Mouse (Mus musculus): ENCODE measurements around the gene Ky.

DNA sequence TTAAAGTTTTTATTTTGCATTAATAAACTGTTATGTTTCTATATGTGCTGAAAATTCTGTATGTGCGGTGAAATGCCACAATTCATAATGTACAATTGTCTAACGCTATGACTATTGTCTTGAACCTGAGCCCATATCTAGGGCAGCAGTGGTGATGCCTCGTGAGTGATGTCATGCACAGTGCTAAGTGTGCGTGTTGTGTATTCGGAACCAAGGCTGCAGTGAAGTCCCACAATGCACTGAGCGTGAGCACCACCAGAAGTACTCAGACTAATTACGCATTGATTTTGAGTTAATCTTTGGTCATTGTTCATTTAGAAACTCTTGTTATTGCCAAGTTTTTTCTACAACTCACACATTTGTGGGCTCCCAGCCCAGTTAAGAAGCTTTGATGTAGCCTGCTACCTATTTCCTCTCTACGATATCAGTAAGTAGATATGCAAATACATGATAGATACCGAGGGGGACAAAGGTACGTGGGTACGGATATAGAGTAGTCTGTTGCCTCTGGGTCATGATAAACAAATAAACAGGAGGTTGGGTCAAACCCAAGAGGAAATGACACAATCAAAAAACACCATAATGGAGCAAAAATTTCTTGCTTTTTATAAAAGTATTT lies 3.4 kb upstream of the Ky start:
- TF ChIP-seq POLR2A (IDR thresholded peaks at IDR 0.05; ENCODE audit: control insufficient read depth in 1 of 2, insufficient read depth in 1 of 2, low read depth in 1 of 2, low read length in 2 of 2, poor library complexity in 1 of 2) (no peak), EP300 (IDR thresholded peaks at IDR 0.05; ENCODE audit: low read depth in 1 of 2, low read length in 2 of 2) (no peak), POLR2AphosphoS5 (IDR thresholded peaks at IDR 0.05; ENCODE audit: borderline replicate concordance, low read depth, low read length) (no peak), BHLHE40 (IDR thresholded peaks at IDR 0.05; ENCODE audit: borderline replicate concordance, low read depth, low read length) (no peak), GATA1 (IDR thresholded peaks at IDR 0.05; ENCODE audit: low read depth, low read length) (no peak), ETS1 (IDR thresholded peaks at IDR 0.05; ENCODE audit: low read depth, low read length) (no peak), E2F4 (IDR thresholded peaks at IDR 0.05; ENCODE audit: borderline replicate concordance, low read depth, low read length) (no peak), USF1 (IDR thresholded peaks at IDR 0.05; ENCODE audit: low read depth, low read length) (no peak), CTCF (IDR thresholded peaks at IDR 0.05 in 2 of 3, conservative IDR thresholded peaks at IDR 0.05 in 1 of 3; ENCODE audit: control insufficient read depth in 1 of 3, insufficient read depth in 1 of 3, low read depth in 2 of 3, low read length in 3 of 3, poor library complexity in 1 of 3, severe bottlenecking in 1 of 3) (no peak), KAT2A (conservative IDR thresholded peaks at IDR 0.05; ENCODE audit: low read depth, low read length) (no peak)
